Mouse (Mus musculus): Measurements from ENCODE around the gene Gm10096.
"Not testable (repeated sequence)": the region's sequence is repeated elsewhere in the genome, so short reads cannot be mapped to it uniquely, and the experiment has no call there.

Gm10096 gene

DNA sequence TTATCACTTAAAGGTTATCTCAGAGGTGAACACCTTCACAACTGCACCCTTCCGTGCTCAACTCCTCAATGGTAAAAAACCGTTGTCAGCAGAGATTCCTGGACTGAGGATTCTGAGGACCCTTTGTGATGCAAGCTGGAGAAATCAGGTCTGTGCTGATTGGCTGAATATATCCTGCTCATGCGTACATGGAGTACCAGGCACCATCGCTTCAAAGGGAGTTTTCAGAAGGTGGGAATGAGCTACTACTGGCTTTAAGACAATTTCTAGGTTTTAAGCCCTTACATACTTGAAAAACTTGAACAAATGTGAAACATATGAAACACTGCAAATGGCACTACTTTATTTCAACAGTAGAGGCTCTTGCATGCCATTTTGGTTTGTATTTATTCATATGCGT, at the start of gene Gm10096:
TSS of gene Gm10096 (minus strand) at position 101 of the 400 bp plus-strand sequence.
- not testable (repeated sequence) for DNase-seq (ENCODE audit: low read depth, low spot score)

Measured in retina, postnatal 7 days (tissue).